Mouse (Mus musculus): ENCODE measurements around the gene Klf16. TPM values are rescaled to one million over a fixed set of nuclear protein-coding genes. Genes with fewer than 3 reads are reported as not detected.
"Not testable (repeated sequence)": the region's sequence is repeated elsewhere in the genome, so short reads cannot be mapped to it uniquely, and the experiment has no call there.

Klf16 gene
- polyA plus RNA-seq, 1 experiment from 2014 or later: 10.2 TPM

GRCm38 (mm10) chr10:80614351-80614750 is 37.2 kb upstream of the Klf16 start:
- 91% methylated on average over 6 of the region's 6 CpGs for WGBS
- H3K4me3 ChIP-seq: no peak overlapping the region
- no peaks in the 10 kb centered on the region for H3K4me1 ChIP-seq
- ATAC-seq (ENCODE audit: borderline replicate concordance, extremely low read depth, low FRiP score, low TSS enrichment): no peak
- H3K27me3 ChIP-seq: no peaks in the 10 kb centered on the region
- peaks cover 39% of the 10 kb centered on the region for H3K36me3 ChIP-seq
- no peak overlapping the region for H3K9ac ChIP-seq
- H3K9me3 ChIP-seq: no peaks in the 10 kb centered on the region
- H3K4me2 ChIP-seq: no peak overlapping the region
- H3K27ac ChIP-seq: no peak overlapping the region

- no peak overlapping the region for H3K9ac ChIP-seq
- no peak overlapping the region for H3K27ac ChIP-seq
- H3K4me3 ChIP-seq: no peak overlapping the region
- 82% methylated on average over 3 of the region's 3 CpGs for WGBS
- H3K36me3 ChIP-seq: peaks cover 44% of the 10 kb centered on the region
- no peaks in the 10 kb centered on the region for H3K27me3 ChIP-seq
- H3K4me2 ChIP-seq: no peak overlapping the region
- no peaks in the 10 kb centered on the region for H3K9me3 ChIP-seq
- H3K4me1 ChIP-seq: no peaks in the 10 kb centered on the region
- no peak for ATAC-seq (ENCODE audit: borderline replicate concordance, extremely low read depth, low FRiP score, low TSS enrichment)
These were observed 36.7 kb upstream of the Klf16 start for GRCm38 (mm10) chr10:80613821-80614220.

GRCm38 (mm10) chr10:80611905-80612304 is 34.8 kb upstream of the Klf16 start:
- Histone ChIP-seq H3K36me3 (peaks cover 63% of the 10 kb centered on the region), H3K9ac (no peak overlapping the region), H3K4me1 (no peaks in the 10 kb centered on the region), H3K4me3 (no peak overlapping the region), H3K27ac (no peak overlapping the region), H3K4me2 (no peak overlapping the region), H3K9me3 (no peaks in the 10 kb centered on the region), H3K27me3 (no peaks in the 10 kb centered on the region)
- no peak for ATAC-seq (ENCODE audit: borderline replicate concordance, extremely low read depth, low FRiP score, low TSS enrichment)
- 93% methylated on average over 3 of the region's 3 CpGs for WGBS

GRCm38 (mm10) chr10:80611024-80611423 is 33.9 kb upstream of the Klf16 start:
- ATAC-seq (ENCODE audit: borderline replicate concordance, extremely low read depth, low FRiP score, low TSS enrichment): no peak
- H3K4me1 ChIP-seq: no peaks in the 10 kb centered on the region
- no peak overlapping the region for H3K4me2 ChIP-seq
- no peaks in the 10 kb centered on the region for H3K9me3 ChIP-seq
- H3K9ac ChIP-seq: no peak overlapping the region
- 53% methylated on average over 4 of the region's 4 CpGs for WGBS
- no peak overlapping the region for H3K4me3 ChIP-seq
- no peaks in the 10 kb centered on the region for H3K27me3 ChIP-seq
- H3K36me3 ChIP-seq: peaks cover 71% of the 10 kb centered on the region
- H3K27ac ChIP-seq: no peak overlapping the region

GRCm38 (mm10) chr10:80610116-80610785 is 33.1 kb upstream of the Klf16 start:
- Histone ChIP-seq H3K9ac (no peak overlapping the region; the same call in 1 of the 2 replicates), H3K36me3 (peaks cover 67% of the 10 kb centered on the region), H3K4me3 (no peak overlapping the region), H3K4me2 (no peak overlapping the region), H3K27me3 (no peaks in the 10 kb centered on the region), H3K9me3 (no peaks in the 10 kb centered on the region), H3K27ac (no peak overlapping the region), H3K4me1 (no peaks in the 10 kb centered on the region)
- WGBS: 85% methylated on average over 9 of the region's 9 CpGs
- ATAC-seq (ENCODE audit: borderline replicate concordance, extremely low read depth, low FRiP score, low TSS enrichment): no peak

- H3K4me3 ChIP-seq: no peak overlapping the region
- no peak overlapping the region for H3K27ac ChIP-seq
- ATAC-seq (ENCODE audit: borderline replicate concordance, extremely low read depth, low FRiP score, low TSS enrichment): no peak
- H3K9me3 ChIP-seq: no peaks in the 10 kb centered on the region
- 87% methylated on average over 10 of the region's 10 CpGs for WGBS
- H3K4me2 ChIP-seq: no peak overlapping the region
- H3K27me3 ChIP-seq: no peaks in the 10 kb centered on the region
- peaks cover 3% of the 10 kb centered on the region; the same call in 1 of the 2 replicates for H3K4me1 ChIP-seq
- no peak overlapping the region for H3K9ac ChIP-seq
- H3K36me3 ChIP-seq: peaks cover 58% of the 10 kb centered on the region
These were observed 32.3 kb upstream of the Klf16 start for GRCm38 (mm10) chr10:80609269-80609924.

GRCm38 (mm10) chr10:80608435-80608834 is 31.3 kb upstream of the Klf16 start:
- Histone ChIP-seq H3K36me3 (peaks cover 58% of the 10 kb centered on the region), H3K9ac (0 out of 2 replicates have a peak overlapping the region, but pooled peaks have one; percentile 2), H3K27ac (no peak overlapping the region), H3K4me2 (no peak overlapping the region), H3K27me3 (no peaks in the 10 kb centered on the region), H3K4me3 (no peak overlapping the region), H3K4me1 (peaks cover 11% of the 10 kb centered on the region), H3K9me3 (no peaks in the 10 kb centered on the region)
- ATAC-seq (ENCODE audit: borderline replicate concordance, extremely low read depth, low FRiP score, low TSS enrichment): no peak
- WGBS: 80% methylated on average over 3 of the region's 3 CpGs

- Histone ChIP-seq H3K27me3 (no peaks in the 10 kb centered on the region), H3K4me3 (no peak overlapping the region), H3K4me1 (peaks cover 19% of the 10 kb centered on the region), H3K9ac (no peak overlapping the region), H3K27ac (no peak overlapping the region), H3K4me2 (no peak overlapping the region), H3K36me3 (peaks cover 46% of the 10 kb centered on the region), H3K9me3 (no peaks in the 10 kb centered on the region)
- 96% methylated on average over 34 of the region's 34 CpGs for WGBS
- no peak for ATAC-seq (ENCODE audit: borderline replicate concordance, extremely low read depth, low FRiP score, low TSS enrichment)
These were observed 29.7 kb upstream of the Klf16 start for GRCm38 (mm10) chr10:80606737-80607350.

GRCm38 (mm10) chr10:80606306-80606705 is 29.2 kb upstream of the Klf16 start:
- Histone ChIP-seq H3K9ac (no peak overlapping the region), H3K27me3 (no peaks in the 10 kb centered on the region), H3K4me1 (peaks cover 19% of the 10 kb centered on the region), H3K4me2 (no peak overlapping the region), H3K36me3 (peaks cover 46% of the 10 kb centered on the region), H3K4me3 (no peak overlapping the region), H3K9me3 (no peaks in the 10 kb centered on the region), H3K27ac (no peak overlapping the region)
- no peak for ATAC-seq (ENCODE audit: borderline replicate concordance, extremely low read depth, low FRiP score, low TSS enrichment)
- 87% methylated on average over 23 of the region's 23 CpGs for WGBS

- WGBS: 61% methylated on average over 2 of the region's 4 CpGs
- H3K9me3 ChIP-seq; H3K27me3 ChIP-seq; H3K4me2 ChIP-seq; H3K4me3 ChIP-seq; H3K27ac ChIP-seq; H3K9ac ChIP-seq; ATAC-seq (ENCODE audit: borderline replicate concordance, extremely low read depth, low FRiP score, low TSS enrichment): not testable (repeated sequence)
- Histone ChIP-seq H3K36me3 (peaks cover 43% of the 10 kb centered on the region), H3K4me1 (peaks cover 19% of the 10 kb centered on the region)
These were observed 28.6 kb upstream of the Klf16 start, which contains the start of gene Gm49322 for GRCm38 (mm10) chr10:80605721-80606120. Gene Gm49322, plus strand, starts transcription at chr10:80606021.

GRCm38 (mm10) chr10:80604988-80605387 is 27.9 kb upstream of the Klf16 start:
- Histone ChIP-seq H3K4me1 (peaks cover 19% of the 10 kb centered on the region), H3K9me3 (no peaks in the 10 kb centered on the region), H3K4me2 (no peak overlapping the region), H3K27me3 (no peaks in the 10 kb centered on the region), H3K9ac (no peak overlapping the region), H3K36me3 (peaks cover 37% of the 10 kb centered on the region), H3K4me3 (no peak overlapping the region), H3K27ac (no peak overlapping the region)
- ATAC-seq (ENCODE audit: borderline replicate concordance, extremely low read depth, low FRiP score, low TSS enrichment): no peak
- 86% methylated on average over 2 of the region's 2 CpGs for WGBS

- Histone ChIP-seq H3K27ac (no peak overlapping the region), H3K4me1 (peaks cover 19% of the 10 kb centered on the region)
- no peak for ATAC-seq (ENCODE audit: borderline replicate concordance, extremely low read depth, low FRiP score, low TSS enrichment)
These were observed 26.9 kb upstream of the Klf16 start for GRCm38 (mm10) chr10:80604001-80604509.

More at GRCm38 (mm10) chr10:80604001-80604509, 26.9 kb upstream of the Klf16 start:
- H3K27me3 ChIP-seq: no peaks in the 10 kb centered on the region
- 88% methylated on average over 7 of the region's 7 CpGs for WGBS
- H3K9me3 ChIP-seq: no peaks in the 10 kb centered on the region
- H3K9ac ChIP-seq: no peak overlapping the region
- peak overlapping the region; percentile 89 for H3K4me2 ChIP-seq
- peak overlapping the region; percentile 94; the same call in 1 of the 2 replicates for H3K4me3 ChIP-seq
- peaks cover 29% of the 10 kb centered on the region for H3K36me3 ChIP-seq
